Mouse (Mus musculus): ENCODE results near the gene Hivep3. TPM values are rescaled to one million over a fixed set of nuclear protein-coding genes. Genes with fewer than 3 reads are reported as not detected.

Hivep3 gene
- total and polyA plus RNA-seq, 3 experiments, result not detected

DNA sequence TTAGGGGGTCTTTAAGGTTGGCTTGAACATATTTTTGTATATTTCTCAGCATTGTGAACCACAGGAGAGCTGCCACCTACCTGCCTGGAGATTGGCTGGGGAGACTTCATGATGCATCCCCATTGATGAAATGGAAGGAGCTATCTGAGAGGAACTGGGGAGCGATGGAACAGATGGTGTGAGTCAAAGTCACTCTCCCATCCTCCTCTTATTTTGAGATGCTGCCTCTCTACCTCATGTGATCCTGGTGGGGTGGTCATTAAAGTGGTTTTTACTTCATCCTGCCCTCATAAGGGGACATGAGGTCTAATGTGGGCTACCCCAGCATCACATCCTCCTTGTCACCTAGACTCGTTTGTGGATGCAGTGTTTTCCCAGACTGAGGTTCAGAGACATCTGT lies 28.6 kb downstream of the Hivep3 start:
- no peak overlapping the region for H3K9ac ChIP-seq (ENCODE audit: control insufficient read depth, low read depth, low read length, poor library complexity, severe bottlenecking)
- no peaks in the 10 kb centered on the region for H3K4me1 ChIP-seq (ENCODE audit: control insufficient read depth in 1 of 2, insufficient read depth in 2 of 2, low read length in 2 of 2)
- DNase-seq (ENCODE audit: low read depth, low spot score), result no peak
- H3K4me3 ChIP-seq (ENCODE audit: control insufficient read depth in 1 of 2, insufficient read depth in 1 of 2, low read depth in 2 of 2, low read length in 2 of 2), result no peak overlapping the region
- H3K27me3 ChIP-seq (ENCODE audit: control insufficient read depth in 1 of 2, insufficient read depth in 2 of 2, low read length in 2 of 2), result no peaks in the 10 kb centered on the region
- H3K27ac ChIP-seq (ENCODE audit: control insufficient read depth, low read depth, low read length), result no peak overlapping the region
- H3K79me2 ChIP-seq (ENCODE audit: control insufficient read depth, insufficient read depth, low read length, poor library complexity), result no peaks in the 10 kb centered on the region
- TF ChIP-seq MAFK (IDR thresholded peaks at IDR 0.05; ENCODE audit: borderline replicate concordance, low read depth, low read length) (no peak), E2F4 (IDR thresholded peaks at IDR 0.05; ENCODE audit: borderline replicate concordance, low read depth, low read length) (no peak), CHD1 (IDR thresholded peaks at IDR 0.05; ENCODE audit: low read depth, low read length) (no peak), MYB (IDR thresholded peaks at IDR 0.05; ENCODE audit: low read depth, low read length) (no peak), POLR2AphosphoS2 (IDR thresholded peaks at IDR 0.05; ENCODE audit: low read length) (no peak), SMC3 (IDR thresholded peaks at IDR 0.05; ENCODE audit: low read depth, low read length) (no peak), JUND (IDR thresholded peaks at IDR 0.05; ENCODE audit: low read depth, low read length) (no peak), CHD2 (IDR thresholded peaks at IDR 0.05; ENCODE audit: low read length) (no peak), USF2 (IDR thresholded peaks at IDR 0.05; ENCODE audit: borderline replicate concordance in 1 of 2, insufficient read depth in 1 of 2, low read depth in 1 of 2, low read length in 2 of 2) (no peak)
- H3K36me3 ChIP-seq (ENCODE audit: control insufficient read depth in 1 of 2, insufficient read depth in 2 of 2, low read length in 2 of 2), result no peaks in the 10 kb centered on the region
- no peaks in the 10 kb centered on the region for H3K9me3 ChIP-seq (replicated peaks; ENCODE audit: insufficient read depth, low read length)

GRCm38 (mm10) chr4:119768046-119768445 lies 34.5 kb downstream of the Hivep3 start:
- H3K27me3 ChIP-seq (ENCODE audit: control insufficient read depth in 1 of 2, insufficient read depth in 2 of 2, low read length in 2 of 2), result no peaks in the 10 kb centered on the region
- DNase-seq (ENCODE audit: low read depth, low spot score), result no peak

GRCm38 (mm10) chr4:119775913-119776312 lies 42.3 kb downstream of the Hivep3 start:
- Histone ChIP-seq H3K79me2 (ENCODE audit: control insufficient read depth, insufficient read depth, low read length, poor library complexity) (no peaks in the 10 kb centered on the region), H3K4me3 (ENCODE audit: control insufficient read depth in 1 of 2, insufficient read depth in 1 of 2, low read depth in 2 of 2, low read length in 2 of 2) (no peak overlapping the region), H3K4me1 (ENCODE audit: control insufficient read depth in 1 of 2, insufficient read depth in 2 of 2, low read length in 2 of 2) (no peaks in the 10 kb centered on the region), H3K36me3 (ENCODE audit: control insufficient read depth in 1 of 2, insufficient read depth in 2 of 2, low read length in 2 of 2) (no peaks in the 10 kb centered on the region), H3K27ac (ENCODE audit: control insufficient read depth, low read depth, low read length) (no peak overlapping the region), H3K9me3 (replicated peaks; ENCODE audit: insufficient read depth, low read length) (no peaks in the 10 kb centered on the region), H3K9ac (ENCODE audit: control insufficient read depth, low read depth, low read length, poor library complexity, severe bottlenecking) (no peak overlapping the region), H3K27me3 (ENCODE audit: control insufficient read depth in 1 of 2, insufficient read depth in 2 of 2, low read length in 2 of 2) (no peaks in the 10 kb centered on the region)
- TF ChIP-seq POLR2AphosphoS2 (IDR thresholded peaks at IDR 0.05; ENCODE audit: low read length) (no peak), MAZ (IDR thresholded peaks at IDR 0.05; ENCODE audit: low read depth, low read length) (no peak), MAX (IDR thresholded peaks at IDR 0.05; ENCODE audit: low read length) (no peak), KAT2A (conservative IDR thresholded peaks at IDR 0.05; ENCODE audit: low read depth, low read length) (no peak), ZKSCAN1 (IDR thresholded peaks at IDR 0.05; ENCODE audit: low read depth, low read length) (no peak), JUND (IDR thresholded peaks at IDR 0.05; ENCODE audit: low read depth, low read length) (no peak), MEF2A (IDR thresholded peaks at IDR 0.05; ENCODE audit: extremely low read depth, insufficient replicate concordance, low read depth, low read length, poor library complexity, severe bottlenecking) (no peak), RCOR1 (IDR thresholded peaks at IDR 0.05; ENCODE audit: low read depth, low read length) (no peak), SMC3 (IDR thresholded peaks at IDR 0.05; ENCODE audit: low read depth, low read length) (no peak), TAL1 (IDR thresholded peaks at IDR 0.05; ENCODE audit: low read length) (no peak), ETS1 (IDR thresholded peaks at IDR 0.05; ENCODE audit: low read depth, low read length) (no peak), POLR2A (IDR thresholded peaks at IDR 0.05; ENCODE audit: control insufficient read depth in 1 of 2, insufficient read depth in 1 of 2, low read depth in 1 of 2, low read length in 2 of 2, poor library complexity in 1 of 2) (no peak), NELFE (IDR thresholded peaks at IDR 0.05; ENCODE audit: low read depth, low read length) (no peak), MYB (IDR thresholded peaks at IDR 0.05; ENCODE audit: low read depth, low read length) (no peak)
- DNase-seq (ENCODE audit: low read depth, low spot score), result no peak

More at GRCm38 (mm10) chr4:119768046-119768445, 34.5 kb downstream of the Hivep3 start:
- Histone ChIP-seq H3K27ac (ENCODE audit: control insufficient read depth, low read depth, low read length) (no peak overlapping the region), H3K79me2 (ENCODE audit: control insufficient read depth, insufficient read depth, low read length, poor library complexity) (no peaks in the 10 kb centered on the region), H3K9ac (ENCODE audit: control insufficient read depth, low read depth, low read length, poor library complexity, severe bottlenecking) (no peak overlapping the region), H3K4me1 (ENCODE audit: control insufficient read depth in 1 of 2, insufficient read depth in 2 of 2, low read length in 2 of 2) (no peaks in the 10 kb centered on the region), H3K9me3 (replicated peaks; ENCODE audit: insufficient read depth, low read length) (no peaks in the 10 kb centered on the region), H3K4me3 (ENCODE audit: control insufficient read depth in 1 of 2, insufficient read depth in 1 of 2, low read depth in 2 of 2, low read length in 2 of 2) (no peak overlapping the region), H3K36me3 (ENCODE audit: control insufficient read depth in 1 of 2, insufficient read depth in 2 of 2, low read length in 2 of 2) (no peaks in the 10 kb centered on the region)
- TF ChIP-seq POLR2A (IDR thresholded peaks at IDR 0.05; ENCODE audit: control insufficient read depth in 1 of 2, insufficient read depth in 1 of 2, low read depth in 1 of 2, low read length in 2 of 2, poor library complexity in 1 of 2) (no peak), SIN3A (IDR thresholded peaks at IDR 0.05; ENCODE audit: low read length) (no peak), MYB (IDR thresholded peaks at IDR 0.05; ENCODE audit: low read depth, low read length) (no peak), TAL1 (IDR thresholded peaks at IDR 0.05; ENCODE audit: low read length) (no peak), ZMIZ1 (IDR thresholded peaks at IDR 0.05; ENCODE audit: low read depth, low read length) (no peak), UBTF (IDR thresholded peaks at IDR 0.05; ENCODE audit: borderline replicate concordance, insufficient read depth, low read depth, low read length) (no peak), HCFC1 (IDR thresholded peaks at IDR 0.05; ENCODE audit: low read depth, low read length) (no peak)

All from MEL (cell line).